Mouse (Mus musculus) heart, postnatal 36 days (tissue): ENCODE data around the gene Mctp1. TPM values are rescaled to one million over a fixed set of nuclear protein-coding genes. Genes with fewer than 3 reads are reported as not detected.

Experiments
- DNase-seq, 2 experiments: peaks; one replicate each; pipeline ENCODE4 v3.0.0; 2021 to 2022
- intact Hi-C: fragments of 180-260 bp; cut with DNase I; formaldehyde crosslinking; loops from one replicate; pipeline ENCODE4 v1.15.1; 2025
- total RNA-seq, 2 experiments: library from RNA; stranded (reverse); gene quantifications; 2 replicates each; pipeline ENCODE4 v1.2.3; 2021

The Mctp1 gene
- total RNA-seq, 2 experiments from 2014 or later, result 2.7 to 2.9 TPM

DNA sequence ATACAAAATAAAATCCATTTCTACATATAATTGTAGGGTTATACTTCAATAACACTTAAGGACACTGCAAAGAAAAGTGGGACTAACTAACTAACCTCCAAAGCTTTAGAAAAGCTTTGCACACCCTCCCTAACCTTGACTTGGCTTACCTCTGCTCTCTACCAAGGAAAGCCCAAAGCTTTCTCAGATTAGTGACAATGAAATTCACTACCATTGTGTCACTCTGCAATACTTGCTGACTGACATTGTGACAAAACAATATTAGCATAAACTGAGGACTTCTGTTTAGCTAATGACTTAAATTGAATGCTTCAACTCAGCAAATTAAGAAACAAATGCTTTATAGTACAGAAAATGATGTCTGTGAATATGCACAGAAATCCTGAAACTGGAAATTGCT, 687.7 kb downstream of the Mctp1 start:
- intact Hi-C loops, result no loop called here
- DNase-seq, result no peak

Other genes starting within 250 kb of the Mctp1 start
- gene Fam81b, start 79.5 kb upstream of the Mctp1 start, total RNA-seq, result not detected